Mouse (Mus musculus) adrenal gland, adult 18-20 months (tissue): ENCODE results near the gene Shank1. TPM values are rescaled to one million over a fixed set of nuclear protein-coding genes. Genes with fewer than 3 reads are reported as not detected.

Source experiments
- DNase-seq, 2 experiments: peaks; one replicate each; pipeline ENCODE4 v3.0.0; 2021 to 2022; ENCODE audit warnings: low spot score in 2 of 2
- total RNA-seq, 2 experiments: library from RNA; stranded (reverse); gene quantifications; 1 replicate in 1 of 2; 2 replicates in 1 of 2; pipeline ENCODE4 v1.2.3; 2021

Shank1 gene
- total RNA-seq, 2 experiments from 2014 or later = 7.7 to 10.0 TPM

DNA sequence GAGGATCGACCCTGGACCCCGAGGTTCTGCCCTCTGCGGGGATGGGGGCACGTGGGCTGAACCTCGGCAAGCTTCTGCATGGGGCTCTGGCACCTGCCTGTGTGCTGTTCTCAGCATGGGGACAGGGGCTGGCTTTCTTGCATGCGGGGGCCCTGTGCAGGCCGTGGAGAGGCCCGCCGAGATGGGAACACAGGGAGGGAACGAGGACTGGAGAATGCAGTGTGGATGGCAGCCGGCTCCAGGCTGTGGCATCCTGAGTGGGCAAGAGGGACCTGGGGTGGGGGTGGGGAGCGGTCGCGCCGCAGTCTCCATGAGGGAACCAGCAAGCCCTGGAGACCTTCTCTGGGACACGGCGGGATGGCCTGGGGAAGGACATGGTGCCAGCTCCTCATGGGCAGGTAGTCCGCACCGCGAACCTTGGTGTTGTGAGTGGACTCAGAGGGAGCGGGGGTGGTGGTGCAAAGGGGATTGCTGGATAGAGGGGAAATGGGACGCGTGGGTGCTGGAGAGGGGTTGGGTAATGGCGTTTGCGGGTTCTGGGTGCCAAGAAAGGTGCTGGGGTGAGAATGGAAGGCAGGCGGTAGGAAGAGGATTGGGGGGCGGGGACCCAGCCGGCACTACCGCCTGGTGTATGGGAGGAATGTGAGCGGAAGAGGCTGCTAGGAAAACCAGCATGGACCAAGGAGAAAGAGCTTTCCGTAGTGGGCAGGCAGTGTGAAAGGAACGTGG lies 27.2 kb downstream of the Shank1 start:
- no peak for DNase-seq

DNA sequence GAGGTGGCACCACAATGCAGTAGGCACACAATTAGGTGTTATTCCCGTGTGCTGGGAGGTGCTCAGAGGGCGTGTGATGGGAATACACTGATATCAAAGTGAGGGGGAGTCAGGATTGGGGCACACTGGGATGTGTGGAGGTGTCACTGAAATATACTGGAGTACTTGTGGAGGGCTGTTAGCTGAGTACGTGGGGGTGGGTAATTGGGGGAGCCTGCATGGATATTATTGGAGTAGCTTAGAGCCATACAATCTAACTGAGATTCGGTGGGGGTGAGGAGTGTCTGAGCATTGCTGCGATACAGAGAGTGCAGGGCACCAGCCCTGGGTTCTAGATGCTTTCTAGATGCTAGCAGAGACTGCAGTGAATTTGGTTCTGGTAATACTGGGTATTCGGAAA lies 30.2 kb downstream of the Shank1 start:
- no peak for DNase-seq

DNA sequence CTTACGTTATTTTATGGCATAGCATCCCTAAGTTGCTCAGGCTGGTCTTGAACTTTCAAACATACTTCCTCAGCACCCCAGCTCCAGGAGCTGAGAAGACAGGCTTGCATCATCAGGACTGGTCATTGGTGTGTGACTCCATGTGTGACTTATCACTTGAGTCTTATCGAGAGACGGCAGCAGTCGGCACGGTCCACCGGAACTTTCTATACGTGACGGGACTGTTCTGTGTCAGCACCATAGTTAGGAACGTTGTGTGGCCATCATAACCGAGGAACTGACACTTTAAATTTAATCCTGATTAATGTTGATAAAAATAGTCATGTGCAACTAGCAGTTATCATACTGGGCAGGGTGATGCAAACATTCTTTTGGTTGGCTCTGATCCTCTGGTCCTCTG lies 31.1 kb downstream of the Shank1 start:
- no peak for DNase-seq

DNA sequence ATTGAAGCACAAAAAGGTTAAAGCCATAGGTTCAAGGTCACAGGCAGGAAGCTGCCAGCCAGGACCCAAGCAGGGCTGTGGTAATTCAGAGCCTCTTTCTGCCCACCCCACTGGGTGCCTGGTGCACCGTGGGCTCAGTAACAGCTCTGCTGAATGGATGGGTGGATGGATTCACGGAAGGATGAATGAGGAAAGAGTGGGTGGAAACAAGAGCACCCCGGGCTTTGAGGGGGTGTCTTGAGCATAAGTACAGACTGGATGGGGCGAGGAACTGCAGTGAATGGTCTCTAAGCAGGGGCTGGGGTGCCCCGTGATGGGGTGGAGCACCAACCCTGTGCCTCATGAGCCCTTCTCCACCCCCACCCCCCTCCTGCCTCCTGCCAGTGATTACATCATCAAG lies 31.7 kb downstream of the Shank1 start:
- DNase-seq = no peak

DNA sequence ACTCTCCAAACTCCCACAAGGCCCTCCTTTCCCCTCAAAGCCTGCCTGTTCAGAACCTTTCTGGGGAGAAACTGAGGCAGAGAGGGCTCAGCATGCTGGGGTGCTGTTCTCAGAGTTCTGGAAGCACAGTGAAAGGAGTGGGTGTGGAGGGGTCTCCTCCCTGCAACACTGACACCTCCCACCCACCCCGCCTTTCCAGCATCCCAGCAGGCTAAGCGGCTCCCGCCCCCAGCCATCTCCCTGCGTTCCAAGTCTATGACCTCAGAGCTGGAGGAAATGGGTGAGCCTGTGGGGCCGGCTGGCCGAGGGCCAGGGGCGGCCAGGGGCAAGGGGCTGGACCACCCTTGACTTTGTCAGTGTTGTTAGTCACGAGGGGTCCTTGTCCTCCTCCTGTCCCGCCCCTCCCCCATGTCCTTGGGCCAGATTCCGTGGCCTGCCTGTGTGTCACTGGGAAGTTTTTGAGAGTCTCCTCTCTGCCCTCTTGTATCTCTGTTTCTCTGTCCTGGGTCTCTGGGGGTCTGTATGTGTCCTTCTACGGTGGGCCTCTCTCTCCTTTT lies 33.5 kb downstream of the Shank1 start:
- DNase-seq = no peak

DNA sequence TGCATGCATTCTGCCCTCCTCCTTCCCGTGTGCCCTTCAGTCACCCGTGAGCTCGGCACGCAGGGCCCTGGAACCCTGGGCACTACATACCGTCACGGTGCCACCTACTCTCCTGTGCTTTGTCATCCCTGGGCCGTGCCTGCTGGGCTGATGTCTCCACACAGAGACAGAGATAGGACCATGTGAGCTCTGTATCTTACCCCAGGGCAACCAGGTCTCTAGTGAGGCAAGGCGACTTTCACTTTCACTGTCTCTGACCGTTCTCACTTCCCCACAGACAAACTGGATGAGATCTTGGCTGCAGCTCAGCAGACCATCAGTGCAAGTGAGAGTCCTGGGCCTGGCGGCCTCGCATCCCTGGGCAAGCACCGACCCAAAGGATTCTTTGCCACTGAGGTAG lies 34.6 kb downstream of the Shank1 start:
- no peak for DNase-seq

DNA sequence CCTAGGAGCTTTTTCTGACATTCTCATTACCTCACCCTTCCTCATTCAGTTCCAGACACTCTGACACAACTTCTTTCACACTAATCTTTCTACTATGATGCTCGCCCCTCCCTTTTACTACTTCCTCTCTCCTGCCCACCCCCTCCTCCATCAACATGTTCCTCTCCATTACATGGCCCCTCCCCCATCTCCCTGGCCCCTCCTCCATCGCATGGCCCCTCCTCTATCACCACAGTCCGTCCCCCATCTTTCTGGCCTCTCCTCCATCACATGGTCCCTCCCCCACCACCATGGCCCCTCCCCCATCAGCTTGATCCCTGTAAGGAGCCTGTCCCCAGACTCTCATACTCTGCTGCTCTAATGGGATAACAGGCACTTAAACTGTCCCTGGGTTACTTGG lies 39.0 kb downstream of the Shank1 start:
- no peak for DNase-seq

DNA sequence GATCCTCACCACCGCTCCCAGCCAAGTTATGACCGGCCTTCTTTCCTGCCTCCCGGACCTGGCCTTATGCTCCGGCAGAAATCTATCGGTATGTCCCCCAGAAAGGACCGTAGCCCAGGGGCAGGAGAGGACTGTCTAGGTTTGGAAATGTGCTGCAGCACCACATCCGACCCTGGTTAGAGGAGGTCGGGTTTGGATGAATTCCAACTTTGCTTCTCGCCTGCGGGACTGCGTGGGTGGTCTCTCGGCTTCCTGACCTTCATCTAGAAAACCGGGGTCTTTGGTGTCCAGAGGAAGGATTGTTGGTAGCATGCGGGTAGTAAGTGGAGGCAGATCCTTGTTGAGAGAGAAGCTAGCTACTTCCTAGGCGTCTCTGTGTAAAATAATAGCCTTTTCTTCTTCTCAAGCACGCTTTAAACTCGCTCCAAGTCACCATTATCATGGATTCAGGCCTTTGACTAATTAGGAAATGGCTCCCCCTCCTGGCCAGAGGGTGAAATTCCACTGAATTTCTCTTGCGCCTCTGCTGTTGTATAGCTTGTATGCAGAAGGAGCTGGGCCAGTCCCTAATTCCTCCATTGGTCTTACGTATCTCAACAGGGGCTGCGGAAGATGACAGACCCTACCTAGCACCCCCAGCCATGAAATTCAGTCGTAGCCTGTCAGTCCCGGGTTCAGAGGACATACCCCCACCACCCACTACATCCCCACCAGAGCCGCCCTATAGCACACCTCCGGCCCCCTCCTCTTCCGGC lies 41.1 kb downstream of the Shank1 start:
- peak; percentile 67 to 72 for DNase-seq

DNA sequence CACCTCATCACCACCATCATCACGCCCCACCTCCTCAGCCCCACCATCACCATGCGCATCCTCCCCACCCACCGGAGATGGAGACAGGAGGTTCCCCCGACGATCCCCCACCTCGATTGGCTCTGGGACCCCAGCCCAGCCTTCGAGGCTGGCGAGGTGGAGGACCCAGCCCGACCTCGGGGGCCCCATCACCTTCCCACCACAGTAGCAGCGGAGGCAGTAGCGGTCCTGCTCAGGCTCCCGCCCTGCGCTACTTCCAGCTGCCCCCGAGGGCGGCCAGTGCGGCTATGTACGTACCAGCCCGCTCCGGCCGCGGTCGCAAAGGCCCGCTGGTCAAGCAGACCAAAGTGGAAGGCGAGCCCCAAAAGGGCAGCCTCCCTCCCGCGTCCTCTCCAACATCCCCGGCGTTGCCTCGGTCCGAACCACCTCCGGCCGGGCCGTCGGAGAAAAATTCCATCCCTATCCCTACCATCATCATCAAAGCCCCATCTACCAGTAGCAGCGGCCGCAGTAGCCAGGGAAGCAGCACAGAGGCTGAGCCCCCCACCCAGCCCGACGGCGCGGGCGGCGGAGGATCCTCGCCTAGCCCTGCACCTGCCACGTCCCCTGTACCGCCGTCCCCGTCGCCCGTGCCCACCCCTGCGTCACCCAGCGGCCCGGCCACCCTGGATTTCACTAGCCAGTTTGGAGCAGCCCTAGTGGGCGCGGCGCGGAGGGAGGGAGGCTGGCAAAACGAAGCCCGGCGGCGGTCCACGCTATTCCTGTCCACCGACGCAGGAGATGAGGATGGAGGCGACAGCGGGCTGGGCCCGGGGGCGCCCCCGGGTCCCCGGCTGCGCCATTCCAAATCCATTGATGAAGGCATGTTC lies 42.1 kb downstream of the Shank1 start:
- no peak for DNase-seq

DNA sequence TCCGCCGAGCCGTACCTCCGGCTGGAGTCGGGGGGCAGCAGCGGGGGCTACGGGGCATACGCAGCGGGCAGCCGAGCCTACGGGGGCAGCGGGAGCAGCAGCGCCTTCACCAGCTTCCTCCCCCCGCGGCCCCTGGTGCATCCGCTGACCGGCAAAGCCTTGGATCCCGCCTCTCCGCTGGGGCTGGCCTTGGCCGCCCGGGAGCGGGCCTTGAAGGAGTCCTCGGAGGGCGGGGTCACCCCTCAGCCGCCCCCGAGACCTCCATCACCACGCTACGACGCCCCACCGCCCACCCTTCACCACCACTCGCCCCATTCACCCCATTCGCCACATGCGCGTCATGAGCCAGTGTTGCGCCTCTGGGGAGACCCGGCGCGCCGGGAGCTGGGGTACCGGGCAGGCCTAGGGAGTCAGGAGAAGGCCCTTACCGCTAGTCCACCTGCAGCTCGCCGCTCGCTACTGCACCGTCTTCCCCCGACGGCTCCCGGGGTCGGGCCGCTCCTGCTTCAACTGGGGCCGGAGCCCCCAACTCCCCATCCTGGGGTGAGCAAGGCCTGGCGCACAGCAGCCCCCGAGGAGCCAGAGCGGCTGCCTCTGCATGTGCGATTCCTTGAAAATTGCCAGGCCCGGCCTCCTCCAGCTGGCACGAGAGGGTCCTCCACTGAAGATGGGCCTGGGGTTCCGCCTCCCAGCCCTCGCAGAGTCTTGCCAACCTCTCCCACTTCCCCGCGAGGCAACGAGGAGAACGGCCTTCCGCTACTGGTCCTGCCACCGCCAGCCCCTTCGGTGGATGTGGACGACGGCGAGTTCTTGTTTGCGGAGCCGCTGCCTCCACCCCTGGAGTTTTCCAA lies 42.9 kb downstream of the Shank1 start:
- DNase-seq = no peak

DNA sequence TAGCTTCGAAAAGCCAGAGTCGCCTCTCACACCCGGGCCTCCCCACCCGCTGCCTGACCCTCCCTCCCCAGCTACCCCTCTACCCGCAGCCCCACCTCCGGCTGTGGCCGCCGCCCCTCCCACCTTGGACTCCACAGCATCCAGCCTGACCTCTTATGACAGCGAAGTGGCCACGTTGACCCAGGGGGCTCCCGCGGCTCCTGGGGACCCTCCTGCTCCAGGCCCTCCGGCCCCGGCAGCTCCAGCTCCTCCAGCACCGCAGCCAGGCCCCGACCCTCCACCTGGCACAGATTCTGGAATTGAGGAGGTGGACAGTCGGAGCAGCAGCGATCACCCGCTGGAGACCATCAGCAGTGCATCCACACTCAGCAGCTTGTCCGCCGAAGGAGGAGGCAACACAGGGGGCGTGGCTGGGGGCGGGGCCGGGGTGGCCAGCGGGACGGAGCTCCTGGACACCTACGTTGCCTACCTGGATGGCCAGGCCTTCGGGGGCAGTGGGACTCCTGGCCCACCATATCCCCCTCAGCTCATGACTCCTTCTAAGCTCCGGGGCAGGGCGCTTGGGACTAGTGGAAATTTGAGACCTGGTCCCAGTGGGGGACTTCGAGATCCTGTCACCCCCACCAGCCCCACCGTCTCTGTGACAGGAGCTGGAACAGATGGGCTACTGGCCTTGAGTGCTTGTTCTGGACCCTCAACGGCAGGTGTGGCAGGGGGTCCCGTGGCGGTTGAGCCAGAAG lies 43.7 kb downstream of the Shank1 start:
- DNase-seq = no peak

DNA sequence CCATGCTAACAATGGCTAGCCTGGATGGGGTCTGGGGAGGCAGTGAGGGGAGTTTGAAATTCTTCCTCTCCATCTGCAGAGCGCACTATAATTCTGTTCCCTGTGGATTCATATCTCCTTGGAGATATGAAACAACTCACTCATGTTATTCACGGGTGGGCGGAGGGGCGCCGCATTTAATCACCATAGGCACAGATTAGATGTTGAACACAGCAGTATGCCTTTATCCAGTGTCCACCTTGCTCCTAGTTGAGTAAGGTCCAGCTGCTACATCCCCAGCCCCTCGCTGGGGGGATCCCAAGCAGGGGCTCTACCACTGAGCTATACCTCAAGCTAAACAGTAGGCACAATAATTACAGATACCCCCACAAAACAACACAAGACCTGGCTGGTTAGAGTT lies 45.4 kb downstream of the Shank1 start:
- no peak for DNase-seq

DNA sequence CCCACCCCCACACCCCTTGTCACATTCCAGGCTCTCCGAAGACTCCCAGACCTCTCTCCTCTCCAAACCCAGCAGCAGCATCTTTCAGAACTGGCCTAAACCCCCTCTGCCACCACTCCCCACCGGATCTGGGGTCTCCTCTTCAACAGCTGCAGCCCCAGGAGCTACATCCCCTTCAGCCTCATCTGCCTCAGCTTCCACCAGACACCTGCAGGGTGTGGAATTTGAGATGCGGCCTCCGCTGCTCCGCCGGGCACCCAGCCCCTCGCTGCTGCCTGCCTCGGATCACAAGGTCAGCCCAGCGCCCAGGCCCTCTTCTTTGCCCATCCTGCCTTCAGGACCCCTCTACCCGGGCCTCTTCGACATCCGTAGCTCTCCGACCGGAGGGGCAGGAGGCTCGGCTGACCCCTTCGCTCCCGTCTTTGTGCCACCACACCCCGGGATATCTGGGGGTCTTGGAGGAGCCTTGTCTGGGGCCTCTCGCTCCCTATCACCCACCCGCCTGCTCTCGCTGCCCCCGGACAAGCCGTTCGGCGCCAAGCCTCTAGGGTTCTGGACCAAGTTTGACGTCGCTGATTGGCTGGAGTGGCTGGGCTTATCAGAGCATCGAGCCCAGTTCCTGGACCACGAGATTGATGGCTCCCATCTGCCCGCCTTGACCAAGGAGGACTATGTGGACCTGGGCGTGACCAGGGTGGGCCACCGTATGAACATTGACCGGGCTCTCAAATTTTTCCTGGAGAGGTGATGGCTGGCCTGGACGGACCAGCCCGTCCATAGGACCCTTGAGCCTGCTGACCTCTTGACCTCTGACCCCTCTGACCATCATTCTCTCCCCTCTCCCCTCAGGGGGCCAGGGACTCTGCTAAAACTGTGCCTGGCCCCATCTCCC lies 46.8 kb downstream of the Shank1 start:
- no peak for DNase-seq

DNA sequence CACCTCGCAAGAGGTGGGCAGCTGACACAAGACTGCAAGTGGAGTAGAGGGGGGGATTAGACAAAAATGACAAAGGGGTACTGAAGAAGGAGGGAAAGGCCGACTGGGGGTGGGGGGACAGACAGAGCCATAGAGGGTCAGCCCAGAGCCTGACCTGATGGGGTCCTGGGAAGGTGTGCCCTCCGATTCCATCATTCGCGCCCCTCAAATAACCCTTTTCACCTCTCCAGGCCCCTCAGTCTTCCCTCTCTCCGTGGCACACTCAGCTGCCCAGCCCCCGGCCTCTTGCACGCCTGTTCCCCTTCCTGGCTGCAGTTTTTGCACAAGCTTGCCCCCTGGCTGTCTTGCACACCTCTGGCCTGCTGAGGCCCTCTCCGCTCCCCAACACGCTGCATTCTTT lies 47.5 kb downstream of the Shank1 start:
- no peak for DNase-seq

DNA sequence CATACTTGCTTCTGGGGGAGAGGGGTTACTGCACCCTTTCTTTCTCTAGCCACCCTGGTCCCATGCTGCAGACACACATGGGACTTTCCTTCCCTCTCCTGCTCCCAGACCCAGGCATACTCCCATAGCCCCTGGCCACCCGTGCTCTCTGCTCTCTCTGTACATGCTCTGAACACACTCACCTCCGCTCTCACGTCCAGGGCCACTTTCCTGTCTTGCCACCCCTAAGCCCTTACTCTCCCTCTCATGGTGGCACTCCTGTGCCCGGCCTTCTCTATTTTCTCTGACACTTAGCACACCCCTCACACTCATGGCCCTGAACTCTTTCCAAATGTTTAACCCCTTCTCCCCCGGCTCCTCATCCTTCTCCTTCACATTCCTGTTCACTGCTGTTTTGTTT lies 48.0 kb downstream of the Shank1 start:
- DNase-seq = no peak

DNA sequence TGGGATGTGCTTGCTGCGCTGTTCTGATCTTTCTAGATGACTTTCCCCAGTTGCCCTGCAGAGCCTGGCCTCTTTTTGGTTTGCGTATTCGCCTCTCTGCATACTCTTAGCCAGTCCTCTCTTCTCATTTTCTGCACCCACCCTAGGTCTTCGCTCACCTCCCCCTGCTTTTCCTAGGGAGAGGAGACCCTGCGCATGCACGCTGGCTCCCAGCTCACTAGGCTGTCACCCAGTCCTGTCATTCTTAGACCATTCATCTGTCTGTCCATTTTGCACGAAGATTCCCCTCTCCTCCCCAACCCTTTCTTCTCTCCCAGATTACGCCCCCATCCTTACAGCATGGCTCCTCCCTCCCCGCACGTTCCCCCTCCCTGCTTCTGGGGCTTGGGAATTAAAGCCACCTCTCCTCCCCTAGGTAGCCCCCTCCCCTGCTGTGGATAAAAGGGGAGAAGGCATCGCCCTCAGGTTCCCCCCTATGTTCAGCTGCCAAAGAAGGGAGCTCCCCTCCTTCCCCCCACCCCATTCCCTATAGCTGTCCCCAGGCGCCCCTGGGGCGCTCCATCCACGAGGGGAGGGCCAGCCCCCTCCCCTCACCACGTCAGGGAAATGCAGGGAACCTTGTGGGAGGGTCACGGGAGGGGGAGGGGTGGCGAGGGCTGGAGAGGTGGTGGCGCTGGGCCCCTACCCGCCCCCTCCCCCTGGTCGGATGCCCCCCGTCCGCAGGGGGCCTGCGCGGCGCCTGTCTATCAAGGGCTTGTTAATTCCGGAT lies 49.0 kb downstream of the Shank1 start:
- DNase-seq = no peak

DNA sequence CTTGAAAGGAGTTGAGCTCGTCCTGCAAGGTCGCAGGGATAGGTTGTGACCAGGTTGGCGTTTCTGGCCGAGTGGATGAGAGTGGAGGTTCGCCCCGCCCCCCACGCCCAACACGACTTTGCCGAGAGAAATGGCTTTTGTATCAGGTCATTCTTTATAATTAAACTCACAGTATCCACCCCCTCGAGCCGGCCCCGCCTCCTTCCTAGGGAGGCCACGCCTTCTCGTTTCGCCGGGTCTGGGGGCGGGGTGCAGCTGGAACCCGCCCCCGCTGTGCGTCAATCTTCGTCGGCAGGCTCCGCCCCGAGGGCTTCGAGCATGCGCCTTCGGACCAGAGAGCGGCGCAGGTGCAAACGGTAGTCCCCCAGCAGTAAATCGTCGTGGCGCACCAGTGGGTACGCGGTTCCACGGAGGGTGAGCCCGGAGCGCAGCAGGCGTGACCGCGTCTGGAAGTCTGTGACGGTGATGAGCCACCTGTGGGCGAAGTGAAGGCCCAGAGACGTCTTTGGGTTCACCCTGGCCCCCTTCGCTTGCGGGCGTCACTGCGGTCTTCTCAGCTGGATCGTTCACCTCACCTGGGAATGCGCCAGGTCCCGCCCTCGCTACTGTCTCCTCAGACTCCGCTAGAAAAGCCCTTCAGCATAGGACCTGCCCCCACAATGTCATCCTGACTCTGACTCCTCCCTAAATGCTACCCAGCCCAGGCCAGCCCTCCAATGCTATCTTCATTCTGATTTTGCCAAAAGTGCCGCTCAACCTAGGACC lies 50.0 kb downstream of the Shank1 start:
- peak; percentile 94 for DNase-seq
